Mouse (Mus musculus): Measurements from ENCODE around the gene Npepps. TPM values are rescaled to one million over a fixed set of nuclear protein-coding genes. Genes with fewer than 3 reads are reported as not detected.
"Not testable (repeated sequence)": the region's sequence is repeated elsewhere in the genome, so short reads cannot be mapped to it uniquely, and the experiment has no call there.

Npepps gene
- 10 to 100 TPM; 79.6 to 87.6 TPM for total RNA-seq (2021)

- intact Hi-C loops (cut with DNase I), result loop anchor here (1.0 to 2.0 kb wide), 2 partner anchors 30 to 35 kb away; partner anchors contain the start of gene Mrpl45
- peak; percentile 75 to 84 for DNase-seq
These were observed at the start of gene Npepps for GRCm38 (mm10) chr11:97280216-97280861. Gene Npepps (minus strand): TSS chr11:97280638.

- intact Hi-C loops (cut with DNase I), result loop anchor here (2.0 kb wide), 1 partner anchor 129 kb away; no protein-coding TSS in a partner anchor
- peak; percentile 65 to 78 for DNase-seq
These were observed 47.7 kb upstream of the Npepps start for GRCm38 (mm10) chr11:97328148-97328547.

DNA sequence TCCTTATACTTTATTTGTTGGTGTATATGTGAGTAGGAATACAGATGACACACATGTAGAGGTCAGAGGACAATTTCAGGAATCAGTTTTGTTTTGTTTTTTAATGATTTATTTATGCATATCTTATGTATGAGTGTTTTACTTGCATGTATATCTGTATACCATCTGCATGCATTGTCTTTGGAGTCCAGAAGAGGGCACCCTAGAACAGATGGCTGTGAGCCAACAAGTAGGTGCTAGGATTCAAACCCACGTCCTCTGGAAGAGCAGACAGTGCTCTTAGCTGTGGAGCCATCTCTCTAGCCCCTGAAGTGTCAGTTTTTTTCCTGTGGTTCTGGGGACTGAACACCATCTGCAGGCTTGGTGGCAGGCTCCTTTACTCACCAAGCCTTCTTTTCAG is 44.8 kb upstream of the Npepps start:
- intact Hi-C loops (cut with DNase I), result no loop called here
- DNase-seq, result no peak

DNA sequence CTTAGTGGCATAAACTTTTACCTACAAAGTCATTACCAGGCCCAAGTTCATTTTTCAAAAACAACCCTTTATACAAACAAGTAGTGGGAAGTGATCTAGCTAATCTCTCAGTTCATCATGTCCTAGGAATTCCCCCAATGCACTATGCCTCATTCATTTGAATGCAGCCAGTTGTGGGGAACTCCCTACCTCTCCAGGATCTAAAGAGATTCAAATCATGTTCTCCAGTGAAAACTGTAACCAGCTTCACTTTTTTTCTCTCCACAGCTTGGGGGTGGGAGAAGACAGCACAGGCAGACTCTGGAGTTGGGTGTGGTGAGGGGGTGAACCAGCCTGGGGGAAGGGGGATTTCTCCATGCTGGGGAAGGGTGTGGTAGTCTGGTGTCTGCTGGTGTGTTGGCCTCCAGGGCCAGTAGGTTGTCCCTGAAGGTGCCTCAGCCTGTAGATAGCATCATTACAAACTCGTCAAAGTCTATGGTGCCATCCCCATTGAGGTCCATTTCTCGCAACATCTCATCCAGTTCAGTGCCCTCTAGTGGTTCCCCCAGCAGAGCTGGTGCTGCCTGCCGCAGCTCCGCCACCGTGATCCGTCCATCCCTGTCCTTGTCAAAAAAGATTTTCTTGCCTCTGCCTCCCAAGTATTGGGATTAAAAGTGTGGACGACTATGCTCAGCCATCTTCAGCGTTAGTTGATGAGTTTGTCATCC is 41.6 kb upstream of the Npepps start:
- DNase-seq; intact Hi-C loops (cut with DNase I): not testable (repeated sequence)

DNA sequence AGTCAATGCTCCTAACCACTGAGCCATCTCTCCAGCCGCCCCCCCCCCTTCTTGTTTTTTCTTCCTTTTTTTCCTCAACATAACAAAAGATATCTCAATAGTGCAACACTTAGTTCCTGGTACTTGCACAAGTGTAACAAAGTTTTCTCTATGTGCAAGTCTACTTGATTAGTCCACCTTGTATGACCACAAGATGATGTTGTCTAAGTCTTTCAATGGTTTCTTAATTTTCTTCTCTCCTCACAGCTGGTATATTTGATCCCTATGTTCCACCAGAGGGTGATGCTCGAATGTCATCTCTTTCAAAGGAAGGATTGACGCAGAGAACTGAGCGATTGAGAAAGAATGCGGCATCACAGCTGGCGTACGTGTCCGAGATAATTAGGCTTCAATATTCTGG is 40.8 kb upstream of the Npepps start:
- no peak for DNase-seq
- intact Hi-C loops (cut with DNase I), result no loop called here

- intact Hi-C loops (cut with DNase I), result loop anchor here (1.0 kb wide), 1 partner anchor 36 kb away; the partner anchor contains the start of gene Npepps
- DNase-seq, result peak; percentile 98 to 99
These were observed 35.4 kb upstream of the Npepps start, which contains the start of gene Mrpl45 for GRCm38 (mm10) chr11:97315504-97316503. Gene Mrpl45 (plus strand): TSS chr11:97315716.

- intact Hi-C loops (cut with DNase I), result loop anchor here (1.0 to 5.0 kb wide), 2 partner anchors 35 to 113 kb away; partner anchors contain the start of gene Npepps
- DNase-seq, result no peak
These were observed 34.5 kb upstream of the Npepps start for GRCm38 (mm10) chr11:97314751-97315503.

DNA sequence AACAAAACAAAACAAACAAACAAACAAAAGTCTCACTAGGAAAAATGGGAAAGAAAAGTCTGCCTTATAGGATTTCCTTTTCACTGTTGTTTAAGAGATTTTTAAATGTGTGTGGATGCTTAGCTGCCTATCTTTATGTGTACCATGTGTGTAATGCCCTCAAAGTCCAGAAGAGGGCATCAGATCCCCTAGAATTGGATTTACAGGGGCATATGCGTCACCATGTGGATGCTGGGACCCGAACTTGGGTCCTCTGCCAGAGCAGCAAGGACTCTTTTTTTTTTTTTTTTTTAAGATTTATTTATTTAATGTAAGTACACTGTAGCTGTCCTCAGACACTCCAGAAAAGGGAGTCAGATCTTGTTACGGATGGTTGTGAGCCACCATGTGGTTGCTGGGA is 33.7 kb upstream of the Npepps start:
- intact Hi-C loops (cut with DNase I), result loop anchor here (5.0 kb wide), 1 partner anchor 112 kb away; no protein-coding TSS in a partner anchor
- DNase-seq, result no peak

- intact Hi-C loops (cut with DNase I), result loop anchor here (5.0 kb wide), 1 partner anchor 111 kb away; no protein-coding TSS in a partner anchor
- not testable (repeated sequence) for DNase-seq
These were observed 32.4 kb upstream of the Npepps start for GRCm38 (mm10) chr11:97312871-97313270.

GRCm38 (mm10) chr11:97310895-97311631 is 30.6 kb upstream of the Npepps start:
- DNase-seq, result peak; percentile 45 to 61

GRCm38 (mm10) chr11:97309911-97310571 is 29.6 kb upstream of the Npepps start:
- DNase-seq, result peak; percentile 68 to 77
- intact Hi-C loops (cut with DNase I), result loop anchor here (2.0 to 5.0 kb wide), 2 partner anchors 29 to 108 kb away; partner anchors contain the start of gene Npepps

More at GRCm38 (mm10) chr11:97310895-97311631, 30.6 kb upstream of the Npepps start:
- intact Hi-C loops (cut with DNase I), result loop anchor here (2.0 to 5.0 kb wide), 2 partner anchors 30 to 109 kb away; partner anchors contain the start of gene Npepps

DNA sequence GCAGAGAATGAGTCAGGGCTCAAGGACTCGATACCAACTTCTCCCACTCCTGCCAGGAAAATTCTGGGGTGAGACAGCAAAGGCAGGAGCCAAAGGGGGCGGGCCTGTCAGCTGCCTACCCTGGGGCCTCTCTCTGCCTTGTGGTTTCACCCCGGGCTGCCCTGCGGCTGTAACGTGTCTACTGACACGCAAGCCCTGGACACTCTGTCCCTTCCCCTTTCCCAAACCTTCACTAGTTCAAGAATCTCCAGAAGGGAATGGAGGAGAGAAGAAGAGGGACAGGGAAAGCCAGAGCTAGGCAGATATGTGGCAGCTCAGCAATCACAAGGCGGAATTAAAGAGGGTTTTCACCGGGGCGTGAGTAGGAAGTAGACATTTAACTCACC is 29.0 kb upstream of the Npepps start:
- DNase-seq, result peak; percentile 71 to 82
- intact Hi-C loops (cut with DNase I), result no loop called here

- DNase-seq, result no peak
- intact Hi-C loops (cut with DNase I), result no loop called here
These were observed 28.5 kb upstream of the Npepps start for GRCm38 (mm10) chr11:97308806-97309450.

DNA sequence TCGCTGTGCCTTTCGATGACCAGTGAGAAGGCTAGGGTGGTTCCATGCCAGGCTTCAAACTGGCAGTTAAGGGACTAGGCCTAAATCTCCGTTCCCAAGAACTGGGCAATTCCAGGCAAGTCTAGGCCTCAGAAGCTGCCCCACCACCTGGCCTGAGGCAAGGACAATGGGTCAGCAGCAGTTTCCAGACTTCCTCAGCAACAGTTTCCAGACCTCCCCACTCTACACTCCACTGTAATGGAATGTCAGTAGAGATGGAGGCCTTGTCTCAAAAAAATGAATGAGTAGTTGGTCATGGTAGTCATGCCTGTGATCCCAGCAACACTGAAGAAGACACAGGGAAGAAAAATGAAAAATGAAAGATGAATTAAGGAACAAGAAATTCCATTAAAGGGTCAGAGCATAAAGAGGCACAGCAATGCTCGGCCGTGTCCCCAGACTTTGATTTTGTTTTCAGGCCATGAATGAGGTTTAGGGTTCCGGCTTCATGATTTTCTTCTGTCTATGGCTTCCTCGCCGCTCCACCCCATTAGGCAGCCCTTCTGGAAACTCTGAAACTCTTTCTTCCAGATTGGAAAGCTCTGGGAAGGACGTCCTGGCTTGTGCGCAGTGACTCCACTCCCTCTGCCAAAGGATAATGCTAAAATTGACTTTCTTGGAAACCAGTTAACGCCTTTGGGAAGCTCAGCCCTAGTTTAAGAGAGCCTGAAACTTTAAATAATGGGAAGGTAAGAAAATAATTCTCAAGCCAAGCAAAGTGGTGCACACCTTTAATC is 27.0 kb upstream of the Npepps start:
- intact Hi-C loops (cut with DNase I), result no loop called here
- peak in 1 of 2 experiments; percentile 25 for DNase-seq

DNA sequence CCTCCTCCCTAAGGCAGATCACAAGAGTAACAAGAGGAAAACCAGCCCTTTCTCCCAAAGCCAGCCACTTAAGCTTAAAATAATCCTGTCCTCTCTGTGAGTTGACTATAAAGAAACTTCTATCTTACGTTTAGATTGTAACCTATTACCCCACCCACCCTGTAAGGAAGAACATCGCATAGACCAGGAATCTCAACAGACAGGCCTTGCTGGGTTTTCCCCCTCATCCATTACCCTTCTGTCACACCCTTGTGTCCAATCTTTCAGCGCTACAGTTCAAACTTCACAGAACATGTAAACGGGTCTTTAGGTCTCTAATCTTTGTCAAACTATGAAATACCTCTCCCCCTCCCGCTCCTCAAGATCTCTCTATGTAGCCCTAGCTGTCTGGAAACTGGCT is 24.2 kb upstream of the Npepps start:
- DNase-seq, result no peak
- intact Hi-C loops (cut with DNase I), result no loop called here

GRCm38 (mm10) chr11:97302231-97302781 is 21.9 kb upstream of the Npepps start:
- DNase-seq, result peak; percentile 67 to 68
- intact Hi-C loops (cut with DNase I), result loop anchor here (1.0 kb wide), 1 partner anchor 20 kb away; no protein-coding TSS in a partner anchor

Data from heart, postnatal 36 days (tissue).